Mouse (Mus musculus) spleen, adult 2 months (tissue): ENCODE data around the gene Otop2. TPM values are rescaled to one million over a fixed set of nuclear protein-coding genes. Genes with fewer than 3 reads are reported as not detected.

Experiments used
- DNase-seq, 2 experiments: peaks; one replicate each; pipeline versions ENCODE4 v3.0.0 to v3.0.0-alpha.2; 2012 to 2021; ENCODE audit warnings: low spot score in 2 of 2, low read depth in 1 of 2
- H3K27ac ChIP-seq: fragments of 200-500 bp; 2 replicates; pipeline ENCODE4 v1.5.1; 2012; ENCODE audit warnings: low read length, inconsistent platforms; ENCODE audit not compliant: insufficient read depth
- H3K27me3 ChIP-seq: fragments of 200-500 bp; 2 replicates; pipeline ENCODE4 v1.6.1; 2012; ENCODE audit warnings: mild to moderate bottlenecking, moderate library complexity, low read length, inconsistent platforms; ENCODE audit not compliant: control insufficient read depth, insufficient read depth
- H3K36me3 ChIP-seq: fragments of 200-500 bp; 2 replicates; pipeline ENCODE4 v1.6.1; 2012; ENCODE audit warnings: mild to moderate bottlenecking, low read length, inconsistent platforms; ENCODE audit not compliant: control insufficient read depth, insufficient read depth
- H3K4me1 ChIP-seq: fragments of 200-500 bp; 2 replicates; pipeline ENCODE4 v1.6.1; 2011; ENCODE audit warnings: inconsistent platforms; ENCODE audit not compliant: control insufficient read depth, insufficient read depth, insufficient read length
- H3K4me3 ChIP-seq: fragments of 200-500 bp; 2 replicates; pipeline ENCODE4 v1.5.1; 2011; ENCODE audit warnings: mild to moderate bottlenecking, inconsistent platforms; ENCODE audit not compliant: insufficient read depth, insufficient read length; ENCODE audit errors: extremely low read depth
- CTCF ChIP-seq: fragments of 200-500 bp; IDR thresholded peaks from 2 replicates; pipeline ENCODE4 v1.5.1; 2011; ENCODE audit warnings: mild to moderate bottlenecking, inconsistent platforms; ENCODE audit not compliant: insufficient read depth, insufficient read length, insufficient replicate concordance; ENCODE audit errors: extremely low read depth
- POLR2A ChIP-seq: fragments of 200-500 bp; IDR thresholded peaks from 2 replicates; pipeline ENCODE4 v1.6.1; 2011; ENCODE audit warnings: low read depth, low read length, inconsistent platforms
- WGBS: fragments of 180-500 bp; shearing (Covaris S2); methylation state at CpG from one replicate; pipeline ENCODE4 v1.1.7; 2018; 5-methylcytosine and 5-hydroxymethylcytosine counted together
- polyA plus RNA-seq: library from polyadenylated mRNA; depleted of rRNA; stranded (reverse); fragments of >200 nt; gene quantifications from 2 replicates; pipeline ENCODE4 v1.2.3, GENCODE M21; 2012

Gene Otop2
- polyA plus RNA-seq, 1 experiment = not detected

DNA sequence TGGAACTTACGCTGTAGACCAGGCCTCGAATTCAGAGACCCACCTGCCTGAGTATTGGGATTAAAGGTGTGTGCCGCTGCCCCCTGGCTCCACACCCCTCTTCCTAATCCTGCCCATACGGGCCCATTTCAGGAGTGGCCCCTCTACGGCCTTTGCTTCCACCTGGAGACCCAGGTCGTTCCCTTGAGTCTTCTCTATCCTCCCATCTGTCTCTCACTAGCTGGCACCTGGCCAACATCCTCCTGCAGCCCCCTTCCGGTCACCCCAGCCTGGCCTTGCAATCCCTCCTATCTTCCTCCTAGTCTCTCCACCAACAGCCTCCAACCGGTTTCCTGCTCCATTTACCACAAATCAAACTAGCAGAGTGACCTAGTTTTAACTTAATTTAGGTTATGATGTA lies 17.1 kb upstream of the Otop2 start:
- H3K27me3 ChIP-seq = no peaks in the 10 kb centered on the region
- 80% methylated on average over 8 of the region's 8 CpGs for WGBS
- H3K4me3 ChIP-seq = no peak overlapping the region
- H3K4me1 ChIP-seq = no peaks in the 10 kb centered on the region
- no peaks in the 10 kb centered on the region for H3K36me3 ChIP-seq
- no peak overlapping the region for H3K27ac ChIP-seq
- TF ChIP-seq CTCF (no peak), POLR2A (no peak)
- DNase-seq = no peak

DNA sequence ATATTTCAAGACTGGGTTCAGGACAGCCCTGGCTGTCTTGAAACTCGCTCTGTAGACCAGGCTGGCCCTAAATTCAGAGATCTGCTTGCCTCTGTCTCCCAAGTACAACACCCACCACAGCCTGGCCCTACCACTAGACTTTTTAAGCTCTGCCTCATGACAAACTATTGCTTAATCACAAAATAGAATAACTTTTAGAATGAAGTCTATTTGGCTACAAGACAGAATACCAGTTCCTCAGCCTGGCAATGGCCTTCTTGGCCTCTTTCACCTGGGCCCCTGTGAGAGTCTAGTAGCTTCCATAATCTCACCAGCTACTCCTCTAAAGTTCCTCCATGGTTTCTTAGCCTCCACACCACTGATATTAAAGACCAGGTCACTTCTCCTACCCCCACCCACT lies 16.6 kb upstream of the Otop2 start:
- Histone ChIP-seq H3K4me1 (no peaks in the 10 kb centered on the region), H3K36me3 (no peaks in the 10 kb centered on the region), H3K4me3 (no peak overlapping the region), H3K27me3 (no peaks in the 10 kb centered on the region), H3K27ac (no peak overlapping the region)
- 88% methylated on average over 1 of the region's 1 CpGs for WGBS
- no peak for DNase-seq
- TF ChIP-seq POLR2A = no peak
- no peak for TF ChIP-seq CTCF

DNA sequence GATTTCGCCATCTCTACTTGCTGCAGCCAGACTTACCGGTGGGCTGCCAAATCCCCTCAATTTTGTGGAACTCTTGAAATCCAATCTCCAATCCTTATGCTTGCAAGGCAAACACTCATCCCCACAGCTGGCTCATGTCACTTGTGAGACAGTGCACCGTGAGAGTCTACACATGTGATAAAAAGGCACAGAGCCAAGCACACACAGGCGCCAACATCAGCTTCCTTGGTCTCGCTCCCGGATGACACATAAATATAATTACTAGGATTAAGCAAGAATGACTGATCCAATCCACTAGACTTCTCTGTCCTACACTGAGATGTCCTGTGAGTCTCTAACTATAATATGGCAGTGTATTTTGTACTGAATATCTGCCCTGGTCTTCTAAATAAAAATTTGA lies 16.0 kb upstream of the Otop2 start:
- Histone ChIP-seq H3K36me3 (no peaks in the 10 kb centered on the region), H3K27ac (no peak overlapping the region), H3K4me1 (no peaks in the 10 kb centered on the region), H3K4me3 (no peak overlapping the region), H3K27me3 (no peaks in the 10 kb centered on the region)
- no peak for TF ChIP-seq POLR2A
- TF ChIP-seq CTCF = no peak
- no peak for DNase-seq
- WGBS = 89% methylated on average over 6 of the region's 6 CpGs

DNA sequence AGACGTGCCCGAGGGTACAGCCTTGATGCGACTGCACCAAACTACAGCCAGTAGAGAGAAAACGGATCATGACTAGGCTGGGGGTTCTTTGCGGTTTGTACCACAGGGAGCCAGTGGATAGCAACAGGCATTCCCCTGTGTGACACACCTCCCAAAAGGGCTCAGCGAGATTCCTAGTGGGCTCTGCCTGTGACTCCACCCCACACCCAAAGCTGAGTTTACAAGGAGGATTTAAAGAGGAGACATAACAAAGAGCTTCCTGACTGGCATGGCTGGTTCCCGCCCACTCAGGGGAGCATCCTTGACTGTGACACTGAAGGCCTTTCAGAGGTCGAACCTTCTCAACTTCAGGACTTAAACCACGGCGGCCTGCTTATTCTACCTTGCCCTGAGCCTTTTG lies 15.5 kb upstream of the Otop2 start:
- H3K27ac ChIP-seq = no peak overlapping the region
- no peaks in the 10 kb centered on the region for H3K27me3 ChIP-seq
- WGBS = 89% methylated on average over 10 of the region's 10 CpGs
- DNase-seq = no peak
- no peaks in the 10 kb centered on the region for H3K36me3 ChIP-seq
- TF ChIP-seq CTCF (no peak), POLR2A (no peak)
- no peak overlapping the region for H3K4me3 ChIP-seq
- H3K4me1 ChIP-seq = no peaks in the 10 kb centered on the region

DNA sequence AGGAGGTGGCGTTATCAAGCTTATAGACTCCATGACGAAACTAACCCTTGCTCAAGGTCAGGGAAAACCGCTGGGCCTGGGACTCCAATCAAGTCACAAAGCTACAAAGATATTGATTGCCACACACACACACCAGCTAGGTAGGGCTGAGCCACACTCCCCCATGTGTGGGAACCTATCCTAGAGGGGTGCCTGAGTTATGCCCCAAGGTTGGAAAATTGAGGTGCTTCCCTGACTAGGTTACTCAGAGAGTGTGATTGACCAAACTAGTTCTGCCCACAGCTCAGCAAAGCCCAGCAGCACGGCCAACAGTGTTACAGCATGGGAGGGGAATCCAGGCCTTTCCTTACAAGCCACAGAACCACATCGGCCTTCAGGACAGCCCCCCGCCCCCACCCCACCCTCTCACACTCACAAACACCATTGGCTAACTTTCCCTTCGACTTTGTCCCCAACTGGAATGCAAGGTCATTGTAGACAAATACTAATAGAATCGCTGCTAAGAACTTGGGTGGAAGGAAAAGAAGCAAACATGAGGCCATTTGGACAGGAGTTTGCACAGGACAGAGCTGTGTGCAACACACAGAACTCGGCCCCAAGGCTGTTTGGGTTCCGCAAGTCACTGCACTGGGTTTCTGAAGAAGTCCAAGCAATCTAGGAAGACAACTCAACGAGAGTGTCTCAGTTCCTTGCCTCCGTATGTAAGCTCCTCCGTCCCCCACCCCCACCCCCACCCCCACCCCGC lies 14.2 kb upstream of the Otop2 start:
- H3K27me3 ChIP-seq = no peaks in the 10 kb centered on the region
- WGBS = 84% methylated on average over 14 of the region's 14 CpGs
- no peaks in the 10 kb centered on the region for H3K36me3 ChIP-seq
- no peak for DNase-seq
- H3K27ac ChIP-seq = no peak overlapping the region
- TF ChIP-seq CTCF (no peak), POLR2A (no peak)
- no peak overlapping the region for H3K4me3 ChIP-seq
- no peaks in the 10 kb centered on the region for H3K4me1 ChIP-seq

DNA sequence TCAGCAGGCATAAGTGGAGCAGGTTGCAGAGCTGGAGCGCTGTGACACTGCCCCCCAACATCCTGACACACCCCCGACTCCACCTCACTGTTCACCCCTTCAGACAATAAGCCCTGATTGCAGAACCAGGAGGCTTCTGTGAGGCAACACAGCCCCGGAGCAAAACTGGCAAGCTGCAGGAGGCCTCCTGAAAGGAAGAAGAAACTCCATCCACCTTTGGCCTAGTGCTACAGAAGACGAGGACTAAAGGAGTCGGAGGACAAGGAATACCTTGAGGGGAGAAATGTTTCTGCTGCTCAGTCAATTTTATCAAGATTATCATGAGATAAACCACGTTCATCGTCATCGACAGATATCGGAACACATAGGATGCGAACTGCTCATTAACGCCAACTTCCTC lies 11.0 kb upstream of the Otop2 start:
- Histone ChIP-seq H3K4me3 (no peak overlapping the region), H3K27me3 (no peaks in the 10 kb centered on the region), H3K4me1 (no peaks in the 10 kb centered on the region), H3K36me3 (no peaks in the 10 kb centered on the region), H3K27ac (no peak overlapping the region)
- 90% methylated on average over 11 of the region's 11 CpGs for WGBS
- TF ChIP-seq POLR2A = no peak
- no peak for TF ChIP-seq CTCF
- no peak for DNase-seq

DNA sequence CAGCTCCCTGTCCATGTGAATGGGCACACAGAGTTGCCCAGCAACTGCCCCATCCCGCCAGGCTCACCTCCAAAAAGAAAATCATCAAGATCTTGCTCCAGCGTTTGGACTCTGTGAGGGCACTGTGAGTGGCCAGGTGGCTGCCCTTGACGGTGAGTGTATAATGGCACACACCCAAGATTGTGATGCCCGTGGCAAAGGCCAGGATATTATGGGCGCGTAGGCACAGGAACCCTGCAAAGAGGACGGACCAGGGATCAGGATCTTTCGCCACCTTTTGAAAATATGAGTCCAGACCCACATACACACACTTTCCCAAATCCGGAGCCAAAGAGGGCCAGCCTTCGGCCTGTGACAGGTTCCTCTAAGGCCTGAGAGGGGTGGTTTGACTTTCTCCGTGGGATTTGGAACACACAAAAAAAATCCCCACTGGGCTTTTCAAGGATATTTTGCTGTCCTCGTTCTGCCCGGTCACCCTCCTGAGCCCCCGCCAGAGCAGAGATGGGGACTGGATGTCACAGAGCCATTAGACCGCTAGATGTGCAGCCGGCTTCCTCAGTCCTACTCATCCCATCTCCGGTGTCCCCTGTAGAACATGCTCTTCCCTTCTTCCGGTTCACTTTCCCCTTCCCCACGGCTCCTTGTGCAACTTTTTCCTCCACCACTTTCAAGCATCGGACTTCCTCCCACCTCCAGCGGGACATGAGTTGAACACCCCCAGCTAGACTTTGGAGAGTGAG lies 10.3 kb upstream of the Otop2 start:
- Histone ChIP-seq H3K36me3 (no peaks in the 10 kb centered on the region), H3K4me3 (peak overlapping the region; percentile 37; the same call in 1 of the 2 replicates), H3K27me3 (no peaks in the 10 kb centered on the region), H3K27ac (no peak overlapping the region), H3K4me1 (no peaks in the 10 kb centered on the region)
- TF ChIP-seq CTCF = no peak
- no peak for TF ChIP-seq POLR2A
- WGBS = 64% methylated on average over 21 of the region's 21 CpGs
- DNase-seq = no peak
